Mouse (Mus musculus): ENCODE data around the gene Psma5.

Psma5 gene

DNA sequence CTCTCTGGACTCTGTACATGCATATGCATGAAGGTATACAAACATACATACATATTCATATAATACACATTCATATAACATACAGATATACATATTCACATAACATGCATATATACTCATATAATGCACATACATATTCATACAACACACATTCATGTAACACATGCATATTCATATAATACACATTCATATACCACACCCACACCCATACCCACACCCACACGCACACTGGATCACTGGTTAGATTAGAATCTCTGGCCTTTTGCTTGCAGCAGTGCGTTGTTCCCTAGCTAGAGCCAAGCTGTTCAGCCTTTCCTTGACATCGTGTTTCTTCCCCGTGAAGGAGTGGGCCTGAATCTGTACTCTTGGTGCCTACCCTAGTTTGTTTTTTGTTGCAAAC is 48.0 kb downstream of the Psma5 start:
- no peak for DNase-seq (ENCODE audit: low spot score in 2 of 2)

GRCm38 (mm10) chr3:108306387-108306786 is 49.7 kb downstream of the Psma5 start:
- no peak for DNase-seq (ENCODE audit: low spot score in 2 of 2)

GRCm38 (mm10) chr3:108307485-108307884 is 50.8 kb downstream of the Psma5 start:
- DNase-seq (ENCODE audit: low spot score in 2 of 2) = no peak

DNA sequence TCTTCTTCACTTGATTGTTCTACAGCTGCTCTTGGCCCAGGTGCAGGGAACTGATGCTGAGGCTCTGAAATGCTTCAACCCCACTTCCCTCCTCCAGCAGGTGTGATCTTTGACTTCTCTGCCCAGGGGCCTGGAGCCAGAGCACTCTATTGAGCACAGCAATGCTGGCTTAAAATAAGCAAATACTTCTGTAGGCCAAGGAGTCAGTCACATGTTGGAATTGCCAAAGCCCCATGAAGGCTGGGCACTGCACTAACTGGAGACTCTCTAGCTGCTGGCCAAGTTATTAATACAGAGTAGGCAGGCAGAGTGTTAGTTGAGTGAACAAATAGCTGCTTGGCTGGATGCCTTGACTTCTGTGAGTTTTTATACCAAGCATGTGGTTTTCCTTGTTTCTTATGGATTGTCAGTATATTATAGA is 54.2 kb downstream of the Psma5 start:
- no peak for DNase-seq (ENCODE audit: low spot score in 2 of 2)

- DNase-seq (ENCODE audit: low spot score in 2 of 2) = no peak
Observed at GRCm38 (mm10) chr3:108311688-108312087, 55.0 kb downstream of the Psma5 start.

GRCm38 (mm10) chr3:108312414-108312813 is 55.7 kb downstream of the Psma5 start:
- DNase-seq (ENCODE audit: low spot score in 2 of 2) = no peak

- no peak for DNase-seq (ENCODE audit: low spot score in 2 of 2)
Observed at GRCm38 (mm10) chr3:108313138-108313537, 56.4 kb downstream of the Psma5 start.

GRCm38 (mm10) chr3:108314038-108314675 is 57.4 kb downstream of the Psma5 start:
- no peak for DNase-seq (ENCODE audit: low spot score in 2 of 2)

GRCm38 (mm10) chr3:108318517-108318916 is 61.8 kb downstream of the Psma5 start:
- no peak for DNase-seq (ENCODE audit: low spot score in 2 of 2)

DNA sequence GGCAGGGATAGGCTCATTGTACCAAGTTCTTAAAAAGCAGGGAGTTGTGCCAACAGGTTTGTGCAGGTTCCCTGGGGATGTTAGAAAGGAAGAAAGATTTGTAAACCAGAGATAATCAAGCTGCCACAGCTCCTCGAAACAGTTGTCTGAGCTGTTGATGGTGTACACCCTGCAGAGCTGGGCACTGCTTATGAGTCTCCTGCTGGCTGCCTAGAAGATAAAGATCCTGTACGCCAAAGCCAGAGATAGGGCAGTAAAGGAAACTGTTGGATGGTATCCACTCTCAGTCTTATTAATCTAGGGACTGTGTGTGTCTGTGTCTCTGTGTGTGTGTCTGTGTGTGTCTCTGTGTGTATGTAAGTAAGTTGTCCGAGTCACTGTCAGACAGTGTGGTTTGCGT is 64.9 kb downstream of the Psma5 start:
- DNase-seq (ENCODE audit: low spot score in 2 of 2) = no peak

GRCm38 (mm10) chr3:108322136-108322535 is 65.4 kb downstream of the Psma5 start:
- no peak for DNase-seq (ENCODE audit: low spot score in 2 of 2)

DNA sequence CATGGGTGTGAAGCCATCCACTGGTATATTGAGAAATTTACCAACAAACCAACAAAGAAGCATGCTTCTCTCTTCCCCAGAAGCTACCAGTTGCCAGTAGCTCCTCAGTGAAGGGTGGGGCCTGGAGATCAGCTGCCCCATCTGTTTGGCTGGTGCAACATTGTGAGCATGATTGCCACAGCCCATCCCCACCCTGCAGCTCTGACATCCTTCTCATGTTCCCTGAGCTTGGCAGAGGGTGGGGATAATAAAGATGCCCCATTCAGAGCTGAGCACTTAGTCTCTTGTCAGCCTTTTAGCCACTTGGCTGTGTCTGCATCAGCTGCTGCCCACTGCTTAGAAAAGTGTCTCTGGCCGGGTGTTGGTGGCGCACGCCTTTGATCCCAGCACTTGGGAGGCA is 66.2 kb downstream of the Psma5 start:
- DNase-seq (ENCODE audit: low spot score in 2 of 2) = peak in 1 of 2 experiments; percentile 41

GRCm38 (mm10) chr3:108324837-108325236 is 68.1 kb downstream of the Psma5 start:
- no peak for DNase-seq (ENCODE audit: low spot score in 2 of 2)

- no peak for DNase-seq (ENCODE audit: low spot score in 2 of 2)
Observed at GRCm38 (mm10) chr3:108325521-108325920, 68.8 kb downstream of the Psma5 start.

DNA sequence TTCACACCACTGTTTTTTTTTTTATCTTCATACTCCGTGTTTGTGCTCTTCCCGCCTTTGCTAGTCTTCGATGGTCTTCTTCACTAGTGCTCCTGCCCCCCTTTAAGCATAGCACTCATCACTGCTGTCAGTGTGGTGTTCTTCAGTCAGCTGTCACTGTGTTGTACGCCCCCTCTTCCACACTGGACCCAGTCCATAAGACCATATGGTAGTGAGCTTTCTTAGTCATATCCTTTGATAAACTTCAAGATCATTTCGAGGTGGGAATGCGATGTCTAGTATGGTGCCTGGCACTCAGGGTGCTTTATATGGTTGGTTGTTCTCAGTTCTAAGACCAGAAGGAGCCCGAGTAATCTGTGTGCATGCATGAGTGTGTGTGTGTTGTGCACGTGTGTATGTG is 70.5 kb downstream of the Psma5 start:
- no peak for DNase-seq (ENCODE audit: low spot score in 2 of 2)

- no peak for DNase-seq (ENCODE audit: low spot score in 2 of 2)
Observed at GRCm38 (mm10) chr3:108327916-108328315, 71.2 kb downstream of the Psma5 start.

- peak in 1 of 2 experiments; percentile 50 for DNase-seq (ENCODE audit: low spot score in 2 of 2)
Observed at GRCm38 (mm10) chr3:108328441-108328841, 71.7 kb downstream of the Psma5 start.

Data from spleen, postnatal 4 days (tissue).